Mouse (Mus musculus) liver, embryonic 11.5 days (tissue): ENCODE measurements at regions not wholly inside any gene's neighbourhood (a gene's known extent, or its start where the extent isn't known, plus 50 kb on each side); places are given as distances from the start of the nearest gene placed in this dataset.

Experiments
- ATAC-seq: fragments of 200-750 bp; cut with Nextera tagmentation; replicated peaks from 2 replicates; pipeline ENCODE4 v1.8.0; 2017; ENCODE audit warnings: moderate number of reproducible peaks, mild to moderate bottlenecking, moderate TSS enrichment, moderate library complexity; ENCODE audit not compliant: low FRiP score
- DNase-seq: peaks from one replicate; pipeline ENCODE4 v3.0.0-alpha.2; 2017; ENCODE audit warnings: low spot score
- H3K27ac ChIP-seq: fragments of 300-500 bp; sonication (generic); 2 replicates; pipeline ENCODE4 v1.5.1; 2014; ENCODE audit warnings: mild to moderate bottlenecking, low read depth, low read length, control low read depth
- H3K27me3 ChIP-seq: fragments of 300-500 bp; sonication (generic); replicated peaks from 2 replicates; pipeline ENCODE4 v1.6.1; 2014; ENCODE audit warnings: low read length, mixed read lengths; ENCODE audit not compliant: control insufficient read depth, insufficient read depth
- H3K36me3 ChIP-seq: fragments of 300-500 bp; sonication (generic); 2 replicates; pipeline ENCODE4 v1.6.1; 2014; ENCODE audit warnings: mild to moderate bottlenecking, low read length, moderate library complexity, mixed read lengths; ENCODE audit not compliant: control insufficient read depth, insufficient read depth
- H3K4me1 ChIP-seq: fragments of 300-500 bp; sonication (generic); replicated peaks from 2 replicates; pipeline ENCODE4 v1.6.1; 2014; ENCODE audit warnings: low read length, mixed read lengths; ENCODE audit not compliant: control insufficient read depth, insufficient read depth
- H3K4me2 ChIP-seq: fragments of 300-500 bp; sonication (generic); 2 replicates; pipeline ENCODE4 v1.6.1; 2014; ENCODE audit warnings: mild to moderate bottlenecking, control low read depth, moderate library complexity
- H3K4me3 ChIP-seq: fragments of 300-500 bp; sonication (generic); 2 replicates; pipeline ENCODE4 v1.5.1; 2014; ENCODE audit warnings: low read depth, low read length, control low read depth
- H3K9ac ChIP-seq: fragments of 300-500 bp; sonication (generic); 2 replicates; pipeline ENCODE4 v1.6.1; 2014; ENCODE audit warnings: low read depth, low read length, control low read depth
- H3K9me3 ChIP-seq: fragments of 300-500 bp; sonication (generic); 2 replicates; pipeline ENCODE4 v1.6.1; 2016; ENCODE audit warnings: low read length, inconsistent platforms, mixed read lengths; ENCODE audit not compliant: control insufficient read depth
- WGBS: fragments of 180-500 bp; shearing (Covaris S2); extraction: QIAGEN DNeasy Blood & Tissue Kit; methylation state at CpG from one replicate; pipeline ENCODE4 v1.1.7; 2014; 5-methylcytosine and 5-hydroxymethylcytosine counted together

GRCm38 (mm10) chr10:23542712-23543111 lies 192.1 kb upstream of the Eya4 start:
- ATAC-seq (no peak), DNase-seq (no peak)
- no peak overlapping the region for H3K9ac ChIP-seq
- H3K27me3 ChIP-seq: no peaks in the 10 kb centered on the region
- H3K4me3 ChIP-seq: no peak overlapping the region
- H3K4me2 ChIP-seq: no peak overlapping the region
- no peak overlapping the region for H3K27ac ChIP-seq
- no peaks in the 10 kb centered on the region for H3K9me3 ChIP-seq
- no peaks in the 10 kb centered on the region for H3K4me1 ChIP-seq
- WGBS: 82% methylated on average over 11 of the region's 11 CpGs
- no peaks in the 10 kb centered on the region for H3K36me3 ChIP-seq

- H3K27ac ChIP-seq: no peak overlapping the region
- no peaks in the 10 kb centered on the region for H3K27me3 ChIP-seq
- no peaks in the 10 kb centered on the region for H3K36me3 ChIP-seq
- no peak overlapping the region for H3K4me2 ChIP-seq
- no peaks in the 10 kb centered on the region for H3K9me3 ChIP-seq
- no peak overlapping the region for H3K4me3 ChIP-seq
- no peak for ATAC-seq
- no peaks in the 10 kb centered on the region for H3K4me1 ChIP-seq
- no peak overlapping the region for H3K9ac ChIP-seq
- no peak for DNase-seq
- WGBS: 45% methylated on average over 5 of the region's 5 CpGs
Measured at GRCm38 (mm10) chr10:23541914-23542313, 191.3 kb upstream of the Eya4 start.

GRCm38 (mm10) chr10:23534636-23535035 lies 184.1 kb upstream of the Eya4 start:
- no peak overlapping the region for H3K4me3 ChIP-seq
- no peak for DNase-seq
- no peak for ATAC-seq
- H3K9me3 ChIP-seq: no peaks in the 10 kb centered on the region
- H3K27me3 ChIP-seq: no peaks in the 10 kb centered on the region
- no peak overlapping the region for H3K27ac ChIP-seq
- H3K36me3 ChIP-seq: no peaks in the 10 kb centered on the region
- no peaks in the 10 kb centered on the region for H3K4me1 ChIP-seq
- H3K4me2 ChIP-seq: no peak overlapping the region
- H3K9ac ChIP-seq: no peak overlapping the region

- Histone ChIP-seq H3K9me3 (no peaks in the 10 kb centered on the region), H3K4me1 (no peaks in the 10 kb centered on the region), H3K36me3 (no peaks in the 10 kb centered on the region), H3K9ac (no peak overlapping the region), H3K27ac (no peak overlapping the region), H3K4me2 (no peak overlapping the region), H3K4me3 (no peak overlapping the region), H3K27me3 (no peaks in the 10 kb centered on the region)
- 86% methylated on average over 17 of the region's 17 CpGs for WGBS
- no peak for ATAC-seq
- DNase-seq: no peak
Measured at GRCm38 (mm10) chr10:23531964-23532758, 181.6 kb upstream of the Eya4 start.

- DNase-seq (no peak), ATAC-seq (no peak)
- Histone ChIP-seq H3K4me3 (no peak overlapping the region), H3K9me3 (no peaks in the 10 kb centered on the region), H3K27ac (no peak overlapping the region), H3K9ac (no peak overlapping the region), H3K4me1 (no peaks in the 10 kb centered on the region), H3K36me3 (no peaks in the 10 kb centered on the region), H3K4me2 (no peak overlapping the region), H3K27me3 (no peaks in the 10 kb centered on the region)
- WGBS: 57% methylated on average over 3 of the region's 3 CpGs
Measured at GRCm38 (mm10) chr10:23530715-23531114, 180.1 kb upstream of the Eya4 start.

- H3K27ac ChIP-seq: no peak overlapping the region
- H3K4me2 ChIP-seq: no peak overlapping the region
- ATAC-seq (no peak), DNase-seq (no peak)
- H3K4me3 ChIP-seq: no peak overlapping the region
- no peaks in the 10 kb centered on the region for H3K36me3 ChIP-seq
- H3K9ac ChIP-seq: no peak overlapping the region
- no peaks in the 10 kb centered on the region for H3K4me1 ChIP-seq
- H3K27me3 ChIP-seq: no peaks in the 10 kb centered on the region
- no peaks in the 10 kb centered on the region for H3K9me3 ChIP-seq
Measured at GRCm38 (mm10) chr10:23526796-23527195, 176.2 kb upstream of the Eya4 start.

GRCm38 (mm10) chr10:23522664-23523063 lies 172.1 kb upstream of the Eya4 start:
- H3K9ac ChIP-seq: no peak overlapping the region
- no peaks in the 10 kb centered on the region for H3K9me3 ChIP-seq
- DNase-seq (no peak), ATAC-seq (no peak)
- no peaks in the 10 kb centered on the region for H3K36me3 ChIP-seq
- no peak overlapping the region for H3K4me2 ChIP-seq
- no peaks in the 10 kb centered on the region for H3K27me3 ChIP-seq
- no peak overlapping the region for H3K27ac ChIP-seq
- H3K4me3 ChIP-seq: no peak overlapping the region
- 52% methylated on average over 1 of the region's 1 CpGs for WGBS
- H3K4me1 ChIP-seq: no peaks in the 10 kb centered on the region

- DNase-seq (no peak), ATAC-seq (no peak)
- Histone ChIP-seq H3K9me3 (no peaks in the 10 kb centered on the region), H3K27ac (no peak overlapping the region), H3K36me3 (no peaks in the 10 kb centered on the region), H3K4me3 (no peak overlapping the region), H3K4me2 (no peak overlapping the region), H3K4me1 (no peaks in the 10 kb centered on the region), H3K9ac (no peak overlapping the region), H3K27me3 (no peaks in the 10 kb centered on the region)
- WGBS: 71% methylated on average over 7 of the region's 7 CpGs
Measured at GRCm38 (mm10) chr10:23493647-23494046, 143.1 kb upstream of the Eya4 start.

- Histone ChIP-seq H3K27me3 (no peaks in the 10 kb centered on the region), H3K4me3 (no peak overlapping the region), H3K4me2 (no peak overlapping the region), H3K9ac (no peak overlapping the region), H3K27ac (no peak overlapping the region), H3K4me1 (no peaks in the 10 kb centered on the region), H3K9me3 (no peaks in the 10 kb centered on the region), H3K36me3 (no peaks in the 10 kb centered on the region)
- DNase-seq: no peak
- 34% methylated on average over 5 of the region's 5 CpGs for WGBS
- no peak for ATAC-seq
Measured at GRCm38 (mm10) chr10:23492971-23493370, 142.4 kb upstream of the Eya4 start.
